Mouse (Mus musculus): ENCODE measurements around the gene Rab5c. TPM values are rescaled to one million over a fixed set of nuclear protein-coding genes. Genes with fewer than 3 reads are reported as not detected.

The Rab5c gene
- polyA plus RNA-seq, 1 experiment from 2014 or later: 83.6 TPM

- WGBS: 84% methylated on average over 10 of the region's 10 CpGs
Observed at GRCm38 (mm10) chr11:100746546-100746945, 8.5 kb upstream of the Rab5c start.

GRCm38 (mm10) chr11:100745085-100745484 is 7.1 kb upstream of the Rab5c start:
- no peak for ATAC-seq (ENCODE audit: low FRiP score)

More at GRCm38 (mm10) chr11:100746546-100746945, 8.5 kb upstream of the Rab5c start:
- H3K9me3 ChIP-seq (ENCODE audit: control insufficient read depth, low read length): no peaks in the 10 kb centered on the region
- no peak overlapping the region for H3K4me2 ChIP-seq
- no peaks in the 10 kb centered on the region for H3K36me3 ChIP-seq (ENCODE audit: control insufficient read depth, insufficient read depth, low read length)
- no peak overlapping the region for H3K9ac ChIP-seq (ENCODE audit: low read length)
- ATAC-seq (ENCODE audit: low FRiP score) (no peak), DNase-seq (ENCODE audit: low spot score, missing footprints) (no peak)
- no peak overlapping the region for H3K27ac ChIP-seq (ENCODE audit: low read depth, low read length)
- H3K4me3 ChIP-seq (ENCODE audit: low read depth, low read length): no peak overlapping the region
- H3K4me1 ChIP-seq (ENCODE audit: control insufficient read depth, insufficient read depth, low read length): no peaks in the 10 kb centered on the region
- no peaks in the 10 kb centered on the region for H3K27me3 ChIP-seq (ENCODE audit: control insufficient read depth, insufficient read depth, low read length)

GRCm38 (mm10) chr11:100741348-100741747 is 3.3 kb upstream of the Rab5c start:
- H3K4me3 ChIP-seq (ENCODE audit: low read depth, low read length): no peak overlapping the region
- DNase-seq (ENCODE audit: low spot score, missing footprints) (no peak), ATAC-seq (ENCODE audit: low FRiP score) (no peak)
- no peaks in the 10 kb centered on the region for H3K9me3 ChIP-seq (ENCODE audit: control insufficient read depth, low read length)
- no peaks in the 10 kb centered on the region for H3K36me3 ChIP-seq (ENCODE audit: control insufficient read depth, insufficient read depth, low read length)
- 72% methylated on average over 6 of the region's 6 CpGs for WGBS
- no peak overlapping the region for H3K4me2 ChIP-seq
- H3K4me1 ChIP-seq (ENCODE audit: control insufficient read depth, insufficient read depth, low read length): peaks cover 9% of the 10 kb centered on the region
- no peak overlapping the region for H3K27ac ChIP-seq (ENCODE audit: low read depth, low read length)
- no peak overlapping the region for H3K9ac ChIP-seq (ENCODE audit: low read length)
- H3K27me3 ChIP-seq (ENCODE audit: control insufficient read depth, insufficient read depth, low read length): no peaks in the 10 kb centered on the region

More at GRCm38 (mm10) chr11:100745085-100745484, 7.1 kb upstream of the Rab5c start:
- 17% methylated on average over 6 of the region's 6 CpGs for WGBS
- Histone ChIP-seq H3K36me3 (ENCODE audit: control insufficient read depth, insufficient read depth, low read length) (no peaks in the 10 kb centered on the region), H3K27me3 (ENCODE audit: control insufficient read depth, insufficient read depth, low read length) (no peaks in the 10 kb centered on the region), H3K9ac (ENCODE audit: low read length) (no peak overlapping the region), H3K9me3 (ENCODE audit: control insufficient read depth, low read length) (no peaks in the 10 kb centered on the region), H3K4me1 (ENCODE audit: control insufficient read depth, insufficient read depth, low read length) (no peaks in the 10 kb centered on the region), H3K27ac (ENCODE audit: low read depth, low read length) (no peak overlapping the region), H3K4me3 (ENCODE audit: low read depth, low read length) (no peak overlapping the region), H3K4me2 (no peak overlapping the region)
- peak; percentile 90 for DNase-seq (ENCODE audit: low spot score, missing footprints)

- H3K36me3 ChIP-seq (ENCODE audit: control insufficient read depth, insufficient read depth, low read length): no peaks in the 10 kb centered on the region
- ATAC-seq (ENCODE audit: low FRiP score): no peak
- peak overlapping the region; percentile 94 for H3K4me3 ChIP-seq (ENCODE audit: low read depth, low read length)
- no peak overlapping the region for H3K27ac ChIP-seq (ENCODE audit: low read depth, low read length)
- peaks cover 9% of the 10 kb centered on the region for H3K4me1 ChIP-seq (ENCODE audit: control insufficient read depth, insufficient read depth, low read length)
- WGBS: 22% methylated on average over 5 of the region's 5 CpGs
- peak overlapping the region; percentile 49 for H3K4me2 ChIP-seq
- peak overlapping the region; percentile 62 for H3K9ac ChIP-seq (ENCODE audit: low read length)
- no peaks in the 10 kb centered on the region for H3K27me3 ChIP-seq (ENCODE audit: control insufficient read depth, insufficient read depth, low read length)
- H3K9me3 ChIP-seq (ENCODE audit: control insufficient read depth, low read length): no peaks in the 10 kb centered on the region
- no peak for DNase-seq (ENCODE audit: low spot score, missing footprints)
Observed at GRCm38 (mm10) chr11:100738749-100739148, 734 bp upstream of the Rab5c start.

GRCm38 (mm10) chr11:100737105-100737733 is 796 bp downstream of the Rab5c start:
- Histone ChIP-seq H3K36me3 (ENCODE audit: control insufficient read depth, insufficient read depth, low read length) (no peaks in the 10 kb centered on the region), H3K27me3 (ENCODE audit: control insufficient read depth, insufficient read depth, low read length) (no peaks in the 10 kb centered on the region), H3K9ac (ENCODE audit: low read length) (peak overlapping the region; percentile 96), H3K27ac (ENCODE audit: low read depth, low read length) (no peak overlapping the region), H3K4me3 (ENCODE audit: low read depth, low read length) (peak overlapping the region; percentile 94), H3K4me1 (ENCODE audit: control insufficient read depth, insufficient read depth, low read length) (peaks cover 9% of the 10 kb centered on the region), H3K4me2 (peak overlapping the region; percentile 84), H3K9me3 (ENCODE audit: control insufficient read depth, low read length) (no peaks in the 10 kb centered on the region)
- no peak for DNase-seq (ENCODE audit: low spot score, missing footprints)
- 2% methylated on average over 13 of the region's 13 CpGs for WGBS
- no peak for ATAC-seq (ENCODE audit: low FRiP score)

- no peak for ATAC-seq (ENCODE audit: low FRiP score)
- peak overlapping the region; percentile 94; the same call in 1 of the 2 replicates for H3K4me3 ChIP-seq (ENCODE audit: low read depth, low read length)
- WGBS: 87% methylated on average over 4 of the region's 4 CpGs
- peaks cover 9% of the 10 kb centered on the region for H3K4me1 ChIP-seq (ENCODE audit: control insufficient read depth, insufficient read depth, low read length)
- no peaks in the 10 kb centered on the region for H3K9me3 ChIP-seq (ENCODE audit: control insufficient read depth, low read length)
- no peak overlapping the region for H3K27ac ChIP-seq (ENCODE audit: low read depth, low read length)
- no peaks in the 10 kb centered on the region for H3K27me3 ChIP-seq (ENCODE audit: control insufficient read depth, insufficient read depth, low read length)
- no peaks in the 10 kb centered on the region for H3K36me3 ChIP-seq (ENCODE audit: control insufficient read depth, insufficient read depth, low read length)
- peak overlapping the region; percentile 84 for H3K4me2 ChIP-seq
- peak overlapping the region; percentile 96 for H3K9ac ChIP-seq (ENCODE audit: low read length)
- no peak for DNase-seq (ENCODE audit: low spot score, missing footprints)
Observed at GRCm38 (mm10) chr11:100736746-100737080, 1.3 kb downstream of the Rab5c start.

- Histone ChIP-seq H3K4me1 (ENCODE audit: control insufficient read depth, insufficient read depth, low read length) (peaks cover 9% of the 10 kb centered on the region), H3K9me3 (ENCODE audit: control insufficient read depth, low read length) (no peaks in the 10 kb centered on the region), H3K4me2 (no peak overlapping the region), H3K36me3 (ENCODE audit: control insufficient read depth, insufficient read depth, low read length) (no peaks in the 10 kb centered on the region), H3K4me3 (ENCODE audit: low read depth, low read length) (no peak overlapping the region), H3K27ac (ENCODE audit: low read depth, low read length) (no peak overlapping the region), H3K27me3 (ENCODE audit: control insufficient read depth, insufficient read depth, low read length) (no peaks in the 10 kb centered on the region), H3K9ac (ENCODE audit: low read length) (no peak overlapping the region; the same call in 1 of the 2 replicates)
- WGBS: 79% methylated on average over 14 of the region's 14 CpGs
- no peak for DNase-seq (ENCODE audit: low spot score, missing footprints)
- ATAC-seq (ENCODE audit: low FRiP score): no peak
Observed at GRCm38 (mm10) chr11:100735954-100736745, 1.9 kb downstream of the Rab5c start.

- Histone ChIP-seq H3K9ac (ENCODE audit: low read length) (no peak overlapping the region), H3K9me3 (ENCODE audit: control insufficient read depth, low read length) (no peaks in the 10 kb centered on the region), H3K4me1 (ENCODE audit: control insufficient read depth, insufficient read depth, low read length) (peaks cover 9% of the 10 kb centered on the region), H3K36me3 (ENCODE audit: control insufficient read depth, insufficient read depth, low read length) (no peaks in the 10 kb centered on the region), H3K4me3 (ENCODE audit: low read depth, low read length) (no peak overlapping the region), H3K27ac (ENCODE audit: low read depth, low read length) (no peak overlapping the region), H3K27me3 (ENCODE audit: control insufficient read depth, insufficient read depth, low read length) (no peaks in the 10 kb centered on the region), H3K4me2 (no peak overlapping the region)
- DNase-seq (ENCODE audit: low spot score, missing footprints) (no peak), ATAC-seq (ENCODE audit: low FRiP score) (no peak)
- WGBS: 87% methylated on average over 9 of the region's 9 CpGs
Observed at GRCm38 (mm10) chr11:100735134-100735865, 2.7 kb downstream of the Rab5c start.
